Mouse (Mus musculus): ENCODE measurements at regions not wholly inside any gene's neighbourhood (a gene's known extent, or its start where the extent isn't known, plus 50 kb on each side); places are given as distances from the start of the nearest gene placed in this dataset.

DNA sequence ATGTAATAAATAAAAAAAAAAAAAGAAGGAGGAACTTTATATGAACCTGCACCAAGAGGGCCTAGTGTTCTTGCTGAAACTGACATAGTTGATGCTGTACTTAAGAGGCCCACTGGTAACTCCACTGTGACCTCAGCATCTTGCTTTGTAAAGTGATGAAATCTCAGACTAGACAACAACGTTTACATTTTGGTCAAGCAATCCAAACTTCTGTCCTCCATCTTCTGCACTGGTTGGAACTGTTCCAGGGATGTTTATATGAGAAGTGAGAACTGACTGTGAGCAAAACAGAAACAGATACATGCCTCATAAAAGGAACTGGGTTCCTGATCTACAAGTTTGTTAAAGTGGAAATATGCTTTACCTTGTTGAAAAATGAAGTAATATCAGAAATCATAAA lies 251.7 kb upstream of the Usp25 start:
- TF ChIP-seq CTCF (IDR thresholded peaks at IDR 0.05; ENCODE audit: low read depth), result no peak
- TF ChIP-seq EP300 (IDR thresholded peaks at IDR 0.05; ENCODE audit: low read depth), result no peak

Measured in heart, postnatal 0 days (tissue).